Mouse (Mus musculus) lung, embryonic 16.5 days (tissue): ENCODE measurements around the gene Ankrd44. TPM values are rescaled to one million over a fixed set of nuclear protein-coding genes. Genes with fewer than 3 reads are reported as not detected.

Experiments
- ATAC-seq: fragments of 200-750 bp; cut with Nextera tagmentation; 2 replicates; pipeline ENCODE4 v1.8.0; 2017; ENCODE audit warnings: low read depth, mild to moderate bottlenecking, moderate library complexity
- H3K27ac ChIP-seq: fragments of 300-500 bp; sonication (generic); 2 replicates; pipeline ENCODE4 v1.5.1; 2014; ENCODE audit warnings: mild to moderate bottlenecking, control low read depth, low read length
- H3K27me3 ChIP-seq: fragments of 300-500 bp; sonication (generic); 2 replicates; pipeline ENCODE4 v1.6.1; 2014; ENCODE audit warnings: low read depth, low read length, mixed read lengths; ENCODE audit not compliant: control insufficient read depth, insufficient read depth
- H3K36me3 ChIP-seq: fragments of 300-500 bp; sonication (generic); 2 replicates; pipeline ENCODE4 v1.6.1; 2014; ENCODE audit warnings: low read length; ENCODE audit not compliant: control insufficient read depth, insufficient read depth
- H3K4me1 ChIP-seq: fragments of 300-500 bp; sonication (generic); replicated peaks from 2 replicates; pipeline ENCODE4 v1.6.1; 2014; ENCODE audit warnings: low read length, mixed read lengths; ENCODE audit not compliant: control insufficient read depth, insufficient read depth
- H3K4me2 ChIP-seq: fragments of 300-500 bp; sonication (generic); 2 replicates; pipeline ENCODE4 v1.6.1; 2014; ENCODE audit warnings: low read depth, low read length, control low read depth
- H3K4me3 ChIP-seq: fragments of 300-500 bp; sonication (generic); 2 replicates; pipeline ENCODE4 v1.5.1; 2014; ENCODE audit warnings: mild to moderate bottlenecking, low read length, control low read depth
- H3K9ac ChIP-seq: fragments of 300-500 bp; sonication (generic); 2 replicates; pipeline ENCODE4 v1.6.1; 2014; ENCODE audit warnings: low read length, control low read depth
- H3K9me3 ChIP-seq: fragments of 300-500 bp; sonication (generic); 2 replicates; pipeline ENCODE4 v1.6.1; 2016; ENCODE audit warnings: low read length; ENCODE audit not compliant: control insufficient read depth
- WGBS: fragments of 180-500 bp; shearing (Covaris S2); extraction: QIAGEN DNeasy Blood & Tissue Kit; methylation state at CpG from one replicate; pipeline ENCODE4 v1.1.7; 2014; 5-methylcytosine and 5-hydroxymethylcytosine counted together
- polyA plus RNA-seq: library from polyadenylated mRNA; unstranded; fragments of >200 nt; fragmentation: Nextera tagmentation; extraction: Ambion mirVana; gene quantifications from 2 replicates; pipeline ENCODE4 v1.2.1, GENCODE M21; 2015

Ankrd44 gene
- polyA plus RNA-seq, 1 experiment from 2014 or later: 19.5 TPM

DNA sequence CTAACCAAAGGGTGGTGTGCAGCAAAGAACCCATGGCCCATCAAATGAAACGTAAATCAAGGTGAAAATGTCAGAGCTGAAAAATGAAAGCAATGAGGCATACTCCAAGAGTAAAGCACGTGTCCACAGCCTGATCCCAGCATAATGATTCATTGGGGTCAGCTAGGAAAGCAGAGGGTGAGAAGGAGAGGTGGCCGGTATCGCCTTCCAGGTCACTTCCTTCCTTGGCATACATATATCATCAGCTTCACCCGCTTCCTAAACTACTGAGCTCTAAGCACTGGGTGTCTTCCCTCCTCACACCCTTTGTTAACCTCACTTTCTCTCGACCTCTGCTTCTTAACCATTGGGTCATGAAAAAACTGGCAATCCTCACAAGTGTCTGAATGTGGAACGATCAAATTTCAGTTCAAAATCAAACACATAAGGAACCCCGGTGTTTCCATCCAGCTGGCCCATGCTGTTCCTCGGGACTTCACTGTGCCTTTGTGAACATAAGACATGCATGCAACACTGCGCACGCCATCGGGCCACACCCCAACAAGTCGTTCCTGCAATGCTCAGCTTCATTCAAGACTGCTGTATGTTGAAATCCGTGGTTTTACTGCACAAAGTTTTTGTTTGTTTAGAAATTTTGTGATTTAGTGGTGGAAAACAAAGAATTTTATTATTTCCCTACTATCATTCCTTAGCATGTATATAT, 101.9 kb downstream of the Ankrd44 start:
- peaks cover 18% of the 10 kb centered on the region for H3K4me1 ChIP-seq
- no peaks in the 10 kb centered on the region for H3K27me3 ChIP-seq
- ATAC-seq: no peak
- H3K4me2 ChIP-seq: no peak overlapping the region
- no peaks in the 10 kb centered on the region; the same call in 1 of the 2 replicates for H3K36me3 ChIP-seq
- H3K27ac ChIP-seq: no peak overlapping the region
- 63% methylated on average over 14 of the region's 14 CpGs for WGBS
- no peak overlapping the region for H3K4me3 ChIP-seq
- H3K9me3 ChIP-seq: no peaks in the 10 kb centered on the region
- H3K9ac ChIP-seq: no peak overlapping the region

GRCm38 (mm10) chr1:54821797-54822196, 104.4 kb downstream of the Ankrd44 start:
- ATAC-seq: no peak
- no peaks in the 10 kb centered on the region for H3K9me3 ChIP-seq

DNA sequence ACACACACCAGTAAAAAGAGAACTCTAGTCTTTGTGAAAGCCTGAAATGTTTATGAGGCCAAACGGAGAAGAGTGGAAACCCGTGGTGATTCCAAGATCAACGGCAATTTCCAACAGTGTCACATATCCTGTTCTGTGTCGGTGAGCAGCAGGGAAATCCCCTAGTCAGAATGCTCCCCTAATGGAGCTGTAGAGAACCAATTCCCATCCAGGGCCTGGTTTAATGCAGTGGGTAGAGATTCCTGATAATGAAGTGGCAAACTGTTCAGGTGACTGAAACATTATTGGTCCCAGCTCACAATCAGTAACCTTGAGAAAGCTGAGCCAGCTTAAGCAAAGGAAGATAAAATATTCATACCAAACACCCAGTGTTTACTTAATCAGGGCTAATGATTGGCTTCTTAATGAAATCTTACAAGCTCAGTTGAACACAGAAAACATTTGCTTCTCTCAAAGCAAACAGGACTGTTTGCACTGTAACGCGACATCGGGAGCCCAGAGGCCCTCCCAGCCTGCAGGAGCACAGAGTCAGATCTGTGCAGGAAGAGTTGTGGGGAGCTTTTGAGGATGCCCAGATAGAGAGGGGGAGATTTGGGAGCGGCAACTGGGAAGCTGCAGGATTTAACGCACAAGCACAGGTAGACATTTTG, 110.9 kb downstream of the Ankrd44 start:
- Histone ChIP-seq H3K4me3 (no peak overlapping the region), H3K36me3 (no peaks in the 10 kb centered on the region), H3K4me1 (peaks cover 9% of the 10 kb centered on the region), H3K27me3 (no peaks in the 10 kb centered on the region), H3K9ac (no peak overlapping the region), H3K27ac (no peak overlapping the region), H3K9me3 (no peaks in the 10 kb centered on the region), H3K4me2 (no peak overlapping the region)
- ATAC-seq: peak; percentile 15; the same call in 1 of the 2 replicates
- WGBS: 40% methylated on average over 9 of the region's 9 CpGs

More at GRCm38 (mm10) chr1:54821797-54822196, 104.4 kb downstream of the Ankrd44 start:
- peaks cover 8% of the 10 kb centered on the region for H3K4me1 ChIP-seq
- H3K27ac ChIP-seq: no peak overlapping the region
- no peak overlapping the region for H3K4me2 ChIP-seq
- no peak overlapping the region for H3K9ac ChIP-seq
- no peak overlapping the region for H3K4me3 ChIP-seq
- whole genome bisulfite sequencing: 88% methylated on average over 1 of the region's 1 CpGs
- no peaks in the 10 kb centered on the region for H3K27me3 ChIP-seq
- no peaks in the 10 kb centered on the region; the same call in 1 of the 2 replicates for H3K36me3 ChIP-seq

- Histone ChIP-seq H3K4me3 (no peak overlapping the region), H3K4me1 (peaks cover 5% of the 10 kb centered on the region), H3K27me3 (no peaks in the 10 kb centered on the region), H3K36me3 (no peaks in the 10 kb centered on the region), H3K9ac (no peak overlapping the region), H3K9me3 (no peaks in the 10 kb centered on the region), H3K4me2 (no peak overlapping the region), H3K27ac (no peak overlapping the region; the same call in 1 of the 2 replicates)
- WGBS: 42% methylated on average over 10 of the region's 10 CpGs
- ATAC-seq: peak; percentile 90
These were observed 116.2 kb downstream of the Ankrd44 start for GRCm38 (mm10) chr1:54809811-54810549.

DNA sequence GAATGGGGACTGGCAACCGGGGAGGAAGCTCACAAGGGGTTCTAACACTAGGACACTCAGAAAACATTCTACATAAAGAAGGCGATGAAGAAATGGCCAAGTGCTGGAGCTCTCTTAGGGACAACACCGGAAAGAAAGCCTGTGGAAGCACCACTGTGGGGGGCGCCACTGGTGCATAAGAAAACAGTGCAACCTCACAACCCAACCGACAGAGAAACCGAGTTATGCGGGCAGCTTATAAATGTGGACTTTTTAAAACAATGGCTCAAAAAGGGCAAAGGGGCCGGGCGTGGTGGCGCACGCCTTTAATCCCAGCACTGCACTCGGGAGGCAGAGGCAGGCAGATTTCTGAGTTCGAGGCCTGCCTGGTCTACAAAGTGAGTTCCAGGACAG, 117.1 kb downstream of the Ankrd44 start:
- Histone ChIP-seq H3K9ac (no peak overlapping the region), H3K4me3 (no peak overlapping the region), H3K27ac (no peak overlapping the region), H3K27me3 (no peaks in the 10 kb centered on the region), H3K9me3 (no peaks in the 10 kb centered on the region), H3K36me3 (no peaks in the 10 kb centered on the region), H3K4me2 (no peak overlapping the region), H3K4me1 (peaks cover 5% of the 10 kb centered on the region)
- no peak for ATAC-seq
- WGBS: 94% methylated on average over 13 of the region's 13 CpGs

GRCm38 (mm10) chr1:54808401-54809097, 117.6 kb downstream of the Ankrd44 start:
- ATAC-seq: no peak
- no peak overlapping the region for H3K4me2 ChIP-seq
- no peaks in the 10 kb centered on the region for H3K27me3 ChIP-seq
- H3K9ac ChIP-seq: no peak overlapping the region
- H3K4me3 ChIP-seq: no peak overlapping the region
- no peak overlapping the region for H3K27ac ChIP-seq
- no peaks in the 10 kb centered on the region for H3K36me3 ChIP-seq
- peaks cover 5% of the 10 kb centered on the region for H3K4me1 ChIP-seq
- WGBS: 60% methylated on average over 4 of the region's 4 CpGs
- H3K9me3 ChIP-seq: no peaks in the 10 kb centered on the region

DNA sequence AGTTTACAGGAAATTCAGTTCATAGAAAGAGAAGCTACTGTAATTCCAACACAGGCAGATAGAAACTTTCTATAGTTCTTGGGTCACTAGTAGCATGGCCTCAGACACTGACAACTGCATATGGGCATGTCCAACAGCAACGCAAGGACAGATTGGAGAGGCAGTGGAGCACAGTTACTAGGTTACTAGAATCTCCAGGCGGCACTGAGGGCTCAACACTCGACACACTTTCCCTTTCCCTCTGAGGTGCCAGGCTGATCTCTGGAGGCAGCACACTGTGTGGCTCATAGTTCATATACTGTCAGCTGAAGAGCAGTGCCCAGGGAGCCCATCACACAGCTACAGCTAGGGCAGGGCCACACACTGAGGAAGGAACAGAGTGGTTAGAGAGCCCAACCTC, 118.4 kb downstream of the Ankrd44 start:
- H3K4me2 ChIP-seq: no peak overlapping the region
- H3K4me3 ChIP-seq: no peak overlapping the region
- no peaks in the 10 kb centered on the region for H3K27me3 ChIP-seq
- H3K27ac ChIP-seq: no peak overlapping the region
- ATAC-seq: no peak
- no peak overlapping the region for H3K9ac ChIP-seq
- 85% methylated on average over 3 of the region's 3 CpGs for WGBS
- no peaks in the 10 kb centered on the region for H3K9me3 ChIP-seq
- peaks cover 5% of the 10 kb centered on the region for H3K4me1 ChIP-seq
- H3K36me3 ChIP-seq: no peaks in the 10 kb centered on the region

GRCm38 (mm10) chr1:54806116-54806850, 119.9 kb downstream of the Ankrd44 start:
- Histone ChIP-seq H3K36me3 (no peaks in the 10 kb centered on the region), H3K9me3 (no peaks in the 10 kb centered on the region), H3K27ac (no peak overlapping the region), H3K27me3 (no peaks in the 10 kb centered on the region), H3K4me2 (no peak overlapping the region), H3K4me1 (peaks cover 5% of the 10 kb centered on the region), H3K9ac (no peak overlapping the region), H3K4me3 (no peak overlapping the region)
- no peak for ATAC-seq
- WGBS: 74% methylated on average over 2 of the region's 2 CpGs
